Mouse (Mus musculus): ENCODE measurements around the gene Arid5a. TPM values are rescaled to one million over a fixed set of nuclear protein-coding genes. Genes with fewer than 3 reads are reported as not detected.

Arid5a gene
- polyA plus RNA-seq (2015; fragmentation: Nextera tagmentation; extraction: Ambion mirVana) = 6.5 and 7.9 TPM in 2 replicates

- Histone ChIP-seq H3K27ac (ENCODE audit: low read length) (peak within 1 kb of the TSS; percentile 77), H3K4me1 (ENCODE audit: insufficient read depth, low read length) (peaks cover 23% of the 10 kb centered on the region), H3K9me3 (ENCODE audit: low read length) (no peaks in the 10 kb centered on the region), H3K36me3 (ENCODE audit: insufficient read depth, low read length) (no peaks in the 10 kb centered on the region), H3K9ac (replicated peaks; ENCODE audit: low read length) (peak within 1 kb of the TSS; percentile 74), H3K27me3 (ENCODE audit: insufficient read depth, low read length) (no peaks in the 10 kb centered on the region; the same call in 1 of the 2 replicates), H3K4me2 (replicated peaks; ENCODE audit: low read depth, low read length) (peak within 1 kb of the TSS; percentile 87), H3K4me3 (ENCODE audit: low read length) (peak within 1 kb of the TSS; percentile 69)
- peak; percentile 93 for ATAC-seq (ENCODE audit: low FRiP score, low TSS enrichment)
- under 1% methylated on average over 65 of the region's 65 CpGs for WGBS
Observed at GRCm38 (mm10) chr1:36307495-36308280, at the start of gene Arid5a. Gene Arid5a (plus strand): TSS chr1:36307733.

DNA sequence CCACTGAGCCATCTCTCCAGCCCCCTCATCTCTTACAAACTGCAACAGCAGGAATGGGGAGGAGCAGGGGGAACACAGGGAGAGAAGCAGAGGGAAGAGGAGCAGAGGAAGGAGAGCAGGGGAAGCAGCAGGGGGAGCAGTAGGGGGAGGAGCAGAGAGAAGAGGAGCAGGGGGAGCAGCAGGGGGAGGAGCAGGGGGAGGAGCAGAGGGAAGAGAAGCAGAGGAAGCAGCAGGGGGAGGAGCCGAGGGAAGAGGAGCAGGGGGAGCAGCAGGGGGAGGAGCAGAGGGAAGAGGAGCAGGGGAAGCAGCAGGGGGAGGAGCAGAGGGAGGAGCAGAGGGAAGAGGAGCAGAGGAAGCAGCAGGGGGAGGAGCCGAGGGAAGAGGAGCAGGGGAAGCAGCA lies 48.9 kb upstream of the Arid5a start:
- Histone ChIP-seq H3K4me3 (ENCODE audit: low read length) (no peak overlapping the region), H3K4me2 (replicated peaks; ENCODE audit: low read depth, low read length) (no peak overlapping the region), H3K36me3 (ENCODE audit: insufficient read depth, low read length) (no peaks in the 10 kb centered on the region), H3K9ac (replicated peaks; ENCODE audit: low read length) (no peak overlapping the region), H3K4me1 (ENCODE audit: insufficient read depth, low read length) (peaks cover 17% of the 10 kb centered on the region), H3K27ac (ENCODE audit: low read length) (no peak overlapping the region), H3K27me3 (ENCODE audit: insufficient read depth, low read length) (no peaks in the 10 kb centered on the region), H3K9me3 (ENCODE audit: low read length) (peaks cover 13% of the 10 kb centered on the region)
- ATAC-seq (ENCODE audit: low FRiP score, low TSS enrichment) = no peak
- 67% methylated on average over 1 of the region's 2 CpGs for WGBS

GRCm38 (mm10) chr1:36259281-36259680 lies 48.3 kb upstream of the Arid5a start:
- no peaks in the 10 kb centered on the region for H3K27me3 ChIP-seq (ENCODE audit: insufficient read depth, low read length)
- H3K4me2 ChIP-seq (replicated peaks; ENCODE audit: low read depth, low read length) = no peak overlapping the region
- H3K27ac ChIP-seq (ENCODE audit: low read length) = no peak overlapping the region
- no peaks in the 10 kb centered on the region for H3K36me3 ChIP-seq (ENCODE audit: insufficient read depth, low read length)
- peaks cover 13% of the 10 kb centered on the region for H3K9me3 ChIP-seq (ENCODE audit: low read length)
- H3K4me3 ChIP-seq (ENCODE audit: low read length) = no peak overlapping the region
- 97% methylated on average over 2 of the region's 2 CpGs for WGBS
- peaks cover 19% of the 10 kb centered on the region for H3K4me1 ChIP-seq (ENCODE audit: insufficient read depth, low read length)
- no peak overlapping the region for H3K9ac ChIP-seq (replicated peaks; ENCODE audit: low read length)
- ATAC-seq (ENCODE audit: low FRiP score, low TSS enrichment) = no peak

DNA sequence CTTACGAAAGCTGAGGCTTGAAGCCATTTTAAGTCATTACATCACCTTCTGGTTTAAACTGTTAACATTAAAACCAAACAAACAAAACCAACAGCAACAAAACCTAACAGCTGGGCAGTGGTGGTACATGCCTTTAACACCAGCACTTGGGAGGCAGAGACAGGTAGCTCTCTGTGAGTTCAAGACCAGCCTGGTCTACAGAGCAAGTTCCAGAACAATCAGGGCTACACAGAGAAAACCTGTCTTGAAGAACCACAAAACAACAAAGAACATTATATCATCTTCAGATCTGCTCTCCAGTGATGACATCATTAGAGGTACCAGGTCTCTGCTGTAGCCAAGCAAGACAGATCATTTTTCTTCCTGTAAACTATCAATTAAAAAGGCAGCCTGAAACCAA lies 47.1 kb upstream of the Arid5a start:
- Histone ChIP-seq H3K27me3 (ENCODE audit: insufficient read depth, low read length) (no peaks in the 10 kb centered on the region), H3K9me3 (ENCODE audit: low read length) (peaks cover 13% of the 10 kb centered on the region), H3K9ac (replicated peaks; ENCODE audit: low read length) (no peak overlapping the region), H3K36me3 (ENCODE audit: insufficient read depth, low read length) (no peaks in the 10 kb centered on the region), H3K27ac (ENCODE audit: low read length) (no peak overlapping the region), H3K4me2 (replicated peaks; ENCODE audit: low read depth, low read length) (no peak overlapping the region), H3K4me3 (ENCODE audit: low read length) (no peak overlapping the region), H3K4me1 (ENCODE audit: insufficient read depth, low read length) (peaks cover 13% of the 10 kb centered on the region)
- WGBS = 83% methylated on average over 1 of the region's 1 CpGs
- ATAC-seq (ENCODE audit: low FRiP score, low TSS enrichment) = no peak

DNA sequence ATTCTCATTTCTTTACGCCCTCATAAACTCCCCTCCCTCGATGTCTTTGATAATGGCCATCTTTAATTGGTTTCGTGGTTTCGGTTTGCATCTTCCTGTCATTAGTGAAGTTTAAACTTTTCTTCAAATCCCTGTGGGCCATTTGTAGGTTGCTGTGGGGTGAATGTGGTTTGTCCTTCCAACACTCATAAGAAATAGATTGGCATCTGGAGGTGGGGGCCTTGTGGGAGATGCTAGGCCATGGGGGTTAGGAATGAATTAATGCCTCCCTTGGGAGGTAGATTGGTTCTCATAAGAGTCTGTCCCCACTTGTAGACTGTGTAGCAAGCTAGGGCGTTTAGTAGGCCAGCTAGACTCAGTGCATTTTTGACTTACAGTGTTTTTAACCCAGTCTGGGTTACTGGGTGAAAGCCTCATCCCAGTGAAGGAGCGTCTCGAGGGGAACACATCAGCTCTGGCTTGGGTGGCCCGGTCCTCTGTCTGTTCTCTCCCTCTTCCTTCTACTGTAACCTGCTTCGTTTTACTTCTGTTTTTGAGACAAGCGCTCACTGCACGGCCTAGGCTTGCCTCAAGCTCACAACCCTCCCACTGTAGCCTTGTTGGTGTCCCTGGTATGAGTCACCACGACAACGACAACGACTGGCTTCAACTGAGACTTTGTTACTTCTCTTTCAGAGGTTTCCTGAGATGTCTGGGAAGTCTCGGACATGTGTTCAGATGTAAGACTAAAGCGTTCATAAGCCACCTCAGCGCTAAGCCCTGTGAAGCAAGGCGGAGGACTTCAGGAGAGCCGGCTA lies 45.6 kb upstream of the Arid5a start:
- no peak overlapping the region for H3K9ac ChIP-seq (replicated peaks; ENCODE audit: low read length)
- no peak overlapping the region for H3K27ac ChIP-seq (ENCODE audit: low read length)
- WGBS = 78% methylated on average over 19 of the region's 19 CpGs
- H3K27me3 ChIP-seq (ENCODE audit: insufficient read depth, low read length) = no peaks in the 10 kb centered on the region
- peaks cover 7% of the 10 kb centered on the region for H3K9me3 ChIP-seq (ENCODE audit: low read length)
- H3K4me3 ChIP-seq (ENCODE audit: low read length) = no peak overlapping the region
- no peak overlapping the region for H3K4me2 ChIP-seq (replicated peaks; ENCODE audit: low read depth, low read length)
- ATAC-seq (ENCODE audit: low FRiP score, low TSS enrichment) = no peak
- peaks cover 10% of the 10 kb centered on the region for H3K4me1 ChIP-seq (ENCODE audit: insufficient read depth, low read length)
- no peaks in the 10 kb centered on the region for H3K36me3 ChIP-seq (ENCODE audit: insufficient read depth, low read length)

DNA sequence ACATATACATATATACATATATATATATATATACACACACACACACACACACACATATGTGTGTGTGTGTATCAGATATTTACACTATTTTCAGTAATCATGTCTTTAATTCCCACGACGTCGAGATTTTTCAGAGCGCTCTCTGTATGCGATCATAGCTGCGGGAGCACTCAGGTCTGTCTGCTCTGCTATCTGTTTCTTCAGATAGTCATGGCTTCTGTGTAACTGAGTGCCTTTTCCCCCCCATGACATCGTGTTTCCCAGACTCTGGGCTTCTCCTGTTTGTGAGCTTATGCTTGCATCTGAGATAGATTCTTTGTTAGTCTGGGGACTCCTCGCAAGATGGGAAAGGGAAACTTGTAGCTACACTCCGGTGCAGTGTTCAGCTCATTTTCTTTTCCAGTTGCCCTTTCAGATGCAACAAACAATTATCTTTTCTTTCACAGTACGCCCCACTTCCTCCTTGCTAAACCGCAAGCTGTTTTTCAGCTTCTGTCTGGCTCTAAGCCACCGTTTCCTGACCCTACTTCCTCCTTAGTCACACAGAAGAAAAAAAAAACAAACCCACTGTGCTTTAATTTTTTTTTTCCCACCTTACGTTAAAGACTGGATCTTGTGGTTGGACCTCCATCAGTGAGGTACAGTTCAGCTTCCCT lies 43.6 kb upstream of the Arid5a start:
- ATAC-seq (ENCODE audit: low FRiP score, low TSS enrichment) = no peak
- WGBS = 46% methylated on average over 13 of the region's 13 CpGs
- no peaks in the 10 kb centered on the region for H3K27me3 ChIP-seq (ENCODE audit: insufficient read depth, low read length)
- no peaks in the 10 kb centered on the region for H3K36me3 ChIP-seq (ENCODE audit: insufficient read depth, low read length)
- H3K4me1 ChIP-seq (ENCODE audit: insufficient read depth, low read length) = peaks cover 13% of the 10 kb centered on the region
- H3K9me3 ChIP-seq (ENCODE audit: low read length) = peaks cover 5% of the 10 kb centered on the region
- H3K4me3 ChIP-seq (ENCODE audit: low read length) = no peak overlapping the region
- no peak overlapping the region for H3K9ac ChIP-seq (replicated peaks; ENCODE audit: low read length)
- H3K4me2 ChIP-seq (replicated peaks; ENCODE audit: low read depth, low read length) = peak overlapping the region; percentile 31; the same call in 1 of the 2 replicates
- peak overlapping the region; percentile 88 for H3K27ac ChIP-seq (ENCODE audit: low read length)

DNA sequence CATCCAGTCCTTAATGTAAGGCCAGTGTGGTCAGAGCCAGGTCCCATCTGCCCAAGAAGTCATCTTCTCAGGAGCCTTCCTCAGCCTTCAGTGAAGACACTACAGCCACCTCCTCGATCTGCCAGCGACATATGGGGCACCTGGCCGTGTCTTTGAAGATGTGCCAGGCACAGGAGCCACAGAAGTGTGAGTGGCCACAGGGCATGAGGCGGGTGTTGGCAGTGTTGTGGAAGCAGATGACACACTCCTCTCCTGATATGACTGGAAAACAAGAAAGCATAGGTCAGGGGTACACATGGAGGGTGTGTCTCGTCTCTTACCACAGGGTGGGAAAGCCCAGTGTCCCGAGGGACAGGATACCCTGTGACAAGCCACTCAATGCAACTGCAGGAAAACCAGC lies 41.2 kb upstream of the Arid5a start:
- H3K4me3 ChIP-seq (ENCODE audit: low read length) = no peak overlapping the region
- no peak overlapping the region for H3K4me2 ChIP-seq (replicated peaks; ENCODE audit: low read depth, low read length)
- H3K36me3 ChIP-seq (ENCODE audit: insufficient read depth, low read length) = no peaks in the 10 kb centered on the region
- peaks cover 37% of the 10 kb centered on the region for H3K4me1 ChIP-seq (ENCODE audit: insufficient read depth, low read length)
- H3K27ac ChIP-seq (ENCODE audit: low read length) = peak overlapping the region; percentile 13; the same call in 1 of the 2 replicates
- 75% methylated on average over 6 of the region's 6 CpGs for WGBS
- H3K9ac ChIP-seq (replicated peaks; ENCODE audit: low read length) = no peak overlapping the region
- H3K9me3 ChIP-seq (ENCODE audit: low read length) = no peaks in the 10 kb centered on the region
- H3K27me3 ChIP-seq (ENCODE audit: insufficient read depth, low read length) = no peaks in the 10 kb centered on the region
- no peak for ATAC-seq (ENCODE audit: low FRiP score, low TSS enrichment)

DNA sequence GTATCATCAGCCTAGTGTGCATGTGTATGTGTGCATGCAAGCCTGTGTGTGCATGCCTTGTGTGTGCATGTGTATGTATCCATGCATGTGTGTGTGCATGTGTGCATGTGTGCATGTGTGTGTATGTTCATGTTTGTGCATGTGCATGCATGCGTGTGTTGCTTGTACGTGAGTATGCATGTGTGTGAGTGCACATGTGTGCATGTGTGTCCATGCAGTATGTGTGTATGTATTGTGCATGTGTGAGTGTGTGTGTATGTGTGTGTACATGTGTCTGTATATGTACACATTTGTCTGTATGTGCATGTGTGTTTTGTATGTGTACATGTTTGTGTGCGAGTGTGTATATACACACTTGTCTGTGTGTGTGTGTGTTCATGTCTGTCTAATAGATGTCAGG lies 39.9 kb upstream of the Arid5a start:
- no peak overlapping the region for H3K27ac ChIP-seq (ENCODE audit: low read length)
- WGBS = 99% methylated on average over 3 of the region's 3 CpGs

GRCm38 (mm10) chr1:36269121-36269795 lies 38.3 kb upstream of the Arid5a start:
- Histone ChIP-seq H3K36me3 (ENCODE audit: insufficient read depth, low read length) (no peaks in the 10 kb centered on the region), H3K9me3 (ENCODE audit: low read length) (no peaks in the 10 kb centered on the region), H3K4me3 (ENCODE audit: low read length) (peak overlapping the region; percentile 15; the same call in 1 of the 2 replicates), H3K27me3 (ENCODE audit: insufficient read depth, low read length) (no peaks in the 10 kb centered on the region), H3K9ac (replicated peaks; ENCODE audit: low read length) (0 out of 2 replicates have a peak overlapping the region, but pooled peaks have one; percentile 13), H3K4me2 (replicated peaks; ENCODE audit: low read depth, low read length) (peak overlapping the region; percentile 47), H3K27ac (ENCODE audit: low read length) (no peak overlapping the region), H3K4me1 (ENCODE audit: insufficient read depth, low read length) (peaks cover 62% of the 10 kb centered on the region)
- ATAC-seq (ENCODE audit: low FRiP score, low TSS enrichment) = no peak
- 40% methylated on average over 54 of the region's 54 CpGs for WGBS

More for the DNA sequence above, 39.9 kb upstream of the Arid5a start:
- H3K9ac ChIP-seq (replicated peaks; ENCODE audit: low read length) = no peak overlapping the region
- no peak overlapping the region for H3K4me3 ChIP-seq (ENCODE audit: low read length)
- H3K36me3 ChIP-seq (ENCODE audit: insufficient read depth, low read length) = no peaks in the 10 kb centered on the region
- peaks cover 50% of the 10 kb centered on the region for H3K4me1 ChIP-seq (ENCODE audit: insufficient read depth, low read length)
- no peaks in the 10 kb centered on the region for H3K9me3 ChIP-seq (ENCODE audit: low read length)
- no peaks in the 10 kb centered on the region for H3K27me3 ChIP-seq (ENCODE audit: insufficient read depth, low read length)
- no peak for ATAC-seq (ENCODE audit: low FRiP score, low TSS enrichment)
- no peak overlapping the region for H3K4me2 ChIP-seq (replicated peaks; ENCODE audit: low read depth, low read length)
